Mouse (Mus musculus) midbrain, embryonic 12.5 days (tissue): ENCODE data around the gene Lgr4. TPM values are rescaled to one million over a fixed set of nuclear protein-coding genes. Genes with fewer than 3 reads are reported as not detected.

Source experiments
- ATAC-seq: fragments of 200-750 bp; cut with Nextera tagmentation; 2 replicates; pipeline ENCODE4 v1.8.0; 2017; ENCODE audit warnings: low read depth, moderate TSS enrichment, moderate library complexity; ENCODE audit not compliant: low FRiP score
- H3K27ac ChIP-seq: fragments of 300-500 bp; sonication (generic); replicated peaks from 2 replicates; pipeline ENCODE4 v1.5.1; 2016; ENCODE audit warnings: mild to moderate bottlenecking
- H3K27me3 ChIP-seq: fragments of 300-500 bp; sonication (generic); 2 replicates; pipeline ENCODE4 v1.6.1; 2016; ENCODE audit warnings: mild to moderate bottlenecking
- H3K36me3 ChIP-seq: fragments of 300-500 bp; sonication (generic); 2 replicates; pipeline ENCODE4 v1.6.1; 2016
- H3K4me1 ChIP-seq: fragments of 300-500 bp; sonication (generic); 2 replicates; pipeline ENCODE4 v1.6.1; 2016
- H3K4me2 ChIP-seq: fragments of 300-500 bp; sonication (generic); replicated peaks from 2 replicates; pipeline ENCODE4 v1.6.1; 2016; ENCODE audit warnings: mild to moderate bottlenecking, moderate library complexity
- H3K4me3 ChIP-seq: fragments of 300-500 bp; sonication (generic); 2 replicates; pipeline ENCODE4 v1.5.1; 2016; ENCODE audit warnings: mild to moderate bottlenecking
- H3K9ac ChIP-seq: fragments of 300-500 bp; sonication (generic); replicated peaks from 2 replicates; pipeline ENCODE4 v1.6.1; 2016; ENCODE audit warnings: mild to moderate bottlenecking, moderate library complexity
- H3K9me3 ChIP-seq: fragments of 300-500 bp; sonication (generic); 2 replicates; pipeline ENCODE4 v1.6.1; 2016; ENCODE audit warnings: mild to moderate bottlenecking
- WGBS: fragments of 180-500 bp; shearing (Covaris S2); methylation state at CpG from one replicate; pipeline ENCODE4 v1.1.7; 2016; 5-methylcytosine and 5-hydroxymethylcytosine counted together
- polyA plus RNA-seq: library from polyadenylated mRNA; unstranded; fragments of >200 nt; fragmentation: Nextera tagmentation; extraction: Ambion mirVana; gene quantifications from 2 replicates; pipeline ENCODE4 v1.2.1, GENCODE M21; 2016

Gene Lgr4
- polyA plus RNA-seq, 1 experiment from 2014 or later, result 16.8 TPM

DNA sequence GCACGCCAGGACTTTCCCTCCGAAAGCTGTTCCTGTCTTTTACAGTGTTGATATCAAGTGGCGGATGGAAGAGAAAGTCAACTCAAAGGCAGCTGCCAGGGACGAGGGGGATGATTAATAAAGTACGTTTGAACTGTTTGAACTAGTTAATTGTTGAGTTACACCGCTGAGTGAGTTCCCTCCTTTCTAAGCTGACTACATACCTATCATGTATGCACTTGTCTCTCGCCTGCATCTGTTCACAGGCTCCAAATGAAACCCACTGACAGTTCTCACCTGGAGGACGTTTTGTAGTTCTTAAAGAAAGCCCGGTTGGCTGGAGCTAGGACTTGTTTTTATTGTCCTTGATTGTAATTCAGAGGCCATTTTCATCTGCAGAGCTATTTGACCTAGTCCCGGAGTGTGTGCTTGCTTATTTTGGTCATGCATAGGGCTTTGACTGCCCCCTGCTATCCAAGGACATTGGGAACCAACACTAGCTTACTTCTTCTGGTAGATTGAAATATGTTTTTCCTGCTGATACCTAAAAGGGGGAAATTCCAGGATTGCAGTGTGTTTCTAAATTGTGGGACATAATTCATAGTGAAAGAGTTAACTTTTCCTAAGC lies 52.6 kb downstream of the Lgr4 start:
- H3K9ac ChIP-seq, result no peak overlapping the region
- no peaks in the 10 kb centered on the region for H3K9me3 ChIP-seq
- H3K27me3 ChIP-seq, result no peaks in the 10 kb centered on the region
- WGBS, result 78% methylated on average over 10 of the region's 10 CpGs
- ATAC-seq, result no peak
- peaks cover 4% of the 10 kb centered on the region; the same call in 1 of the 2 replicates for H3K4me1 ChIP-seq
- H3K27ac ChIP-seq, result no peak overlapping the region
- no peak overlapping the region for H3K4me3 ChIP-seq
- H3K4me2 ChIP-seq, result no peak overlapping the region
- H3K36me3 ChIP-seq, result no peaks in the 10 kb centered on the region

DNA sequence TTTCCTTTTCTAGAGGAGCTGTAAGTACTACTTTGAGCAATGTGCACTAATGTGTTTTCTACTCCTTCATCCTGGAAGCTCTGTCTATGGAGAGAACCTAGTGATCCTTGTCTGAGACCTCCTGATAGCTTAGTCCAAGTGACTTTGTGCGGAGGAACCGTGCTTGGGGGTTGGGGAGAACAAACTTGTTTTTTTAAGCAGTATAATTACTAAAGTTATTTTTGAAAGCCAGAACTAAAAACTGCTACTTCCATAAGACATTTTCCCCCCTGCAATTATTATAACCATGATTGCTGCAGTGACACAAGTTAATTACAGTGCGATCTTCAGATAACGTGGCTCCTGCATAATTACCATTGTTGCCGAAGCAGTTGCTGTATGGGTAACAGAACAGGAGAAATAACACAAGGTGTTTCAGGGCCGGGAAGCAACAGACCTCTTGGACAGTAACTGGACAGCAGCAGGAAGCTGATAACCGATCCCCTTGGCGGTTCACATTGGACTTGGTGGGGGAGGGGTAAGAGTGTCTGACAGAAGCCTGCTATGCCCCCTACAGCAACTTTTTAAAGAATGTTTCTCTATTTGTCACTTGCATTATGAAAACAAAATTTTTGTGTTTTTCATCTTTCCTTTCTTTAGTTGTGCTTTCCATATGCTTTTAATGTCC lies 53.4 kb downstream of the Lgr4 start:
- peaks cover 3% of the 10 kb centered on the region; the same call in 1 of the 2 replicates for H3K36me3 ChIP-seq
- peaks cover 4% of the 10 kb centered on the region; the same call in 1 of the 2 replicates for H3K4me1 ChIP-seq
- H3K9me3 ChIP-seq, result no peaks in the 10 kb centered on the region
- ATAC-seq, result no peak
- H3K27me3 ChIP-seq, result no peaks in the 10 kb centered on the region
- no peak overlapping the region for H3K27ac ChIP-seq
- H3K4me2 ChIP-seq, result no peak overlapping the region
- H3K4me3 ChIP-seq, result no peak overlapping the region
- no peak overlapping the region for H3K9ac ChIP-seq
- 81% methylated on average over 8 of the region's 8 CpGs for WGBS

DNA sequence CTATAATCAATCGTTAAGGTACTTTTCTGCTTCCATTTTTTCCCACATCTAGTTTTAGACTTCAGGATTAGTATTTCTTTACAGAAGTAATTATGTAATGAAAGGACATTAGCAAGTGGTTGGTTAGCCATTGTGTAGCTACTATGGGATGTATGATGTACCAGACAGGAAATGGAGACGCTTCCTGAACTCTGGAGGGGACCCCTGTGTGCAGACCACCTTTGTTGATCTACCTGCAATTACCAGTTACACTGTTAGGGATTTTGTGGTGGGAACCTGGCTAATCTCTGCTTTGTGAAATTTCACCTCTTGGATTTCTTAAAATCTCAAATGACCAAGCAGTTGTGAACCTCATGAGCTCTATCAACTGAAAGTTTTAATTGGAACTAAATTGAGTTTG lies 54.9 kb downstream of the Lgr4 start:
- Histone ChIP-seq H3K27me3 (no peaks in the 10 kb centered on the region), H3K36me3 (peaks cover 6% of the 10 kb centered on the region), H3K9me3 (no peaks in the 10 kb centered on the region), H3K4me2 (no peak overlapping the region), H3K4me3 (no peak overlapping the region), H3K4me1 (peaks cover 4% of the 10 kb centered on the region; the same call in 1 of the 2 replicates), H3K9ac (no peak overlapping the region), H3K27ac (no peak overlapping the region)
- no peak for ATAC-seq
- WGBS, result 86% methylated on average over 2 of the region's 2 CpGs

DNA sequence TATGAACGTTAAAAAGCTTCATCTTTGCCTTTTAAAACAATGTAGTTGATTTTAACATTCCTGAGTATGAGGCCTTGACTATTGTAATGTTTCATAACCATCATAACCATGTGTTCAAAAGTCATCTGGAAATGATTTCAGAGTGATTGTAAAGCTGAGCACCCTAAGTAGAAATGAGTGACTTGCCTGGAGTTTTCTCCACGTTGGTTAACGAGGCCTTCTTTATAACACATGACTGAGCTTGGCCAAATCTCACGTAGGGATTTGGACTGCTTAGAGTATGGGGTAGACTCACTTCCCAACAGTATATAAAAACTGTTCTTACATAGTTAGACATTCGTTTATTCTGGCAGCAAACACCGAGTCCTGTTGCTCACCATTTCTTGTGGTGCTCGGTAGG lies 55.5 kb downstream of the Lgr4 start:
- 81% methylated on average over 7 of the region's 7 CpGs for WGBS
- Histone ChIP-seq H3K36me3 (peaks cover 6% of the 10 kb centered on the region), H3K27ac (no peak overlapping the region), H3K4me1 (peaks cover 4% of the 10 kb centered on the region; the same call in 1 of the 2 replicates), H3K4me3 (no peak overlapping the region), H3K9ac (no peak overlapping the region), H3K9me3 (no peaks in the 10 kb centered on the region), H3K4me2 (no peak overlapping the region), H3K27me3 (no peaks in the 10 kb centered on the region)
- no peak for ATAC-seq

DNA sequence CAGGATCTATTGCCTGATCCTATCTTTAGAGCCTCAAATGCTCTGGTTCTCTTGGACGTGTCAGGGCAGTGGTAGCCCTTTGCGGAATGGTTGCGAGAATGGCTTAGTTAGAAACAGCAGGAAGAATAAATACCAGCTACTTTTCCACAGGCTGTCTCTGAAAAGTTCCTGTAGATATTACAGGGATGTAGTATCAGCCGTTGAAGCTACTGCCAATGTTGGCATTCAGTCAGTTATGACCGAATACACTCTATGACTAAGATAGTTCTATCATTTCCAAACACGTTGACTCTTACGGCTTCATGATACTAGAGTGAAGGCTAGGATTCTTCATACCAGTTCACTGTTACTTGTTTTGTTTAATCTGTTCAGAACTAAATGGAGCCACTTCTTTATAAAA lies 57.4 kb downstream of the Lgr4 start:
- Histone ChIP-seq H3K36me3 (peaks cover 6% of the 10 kb centered on the region), H3K4me1 (peaks cover 4% of the 10 kb centered on the region; the same call in 1 of the 2 replicates), H3K27me3 (no peaks in the 10 kb centered on the region), H3K9ac (no peak overlapping the region), H3K9me3 (no peaks in the 10 kb centered on the region), H3K4me3 (no peak overlapping the region), H3K4me2 (no peak overlapping the region), H3K27ac (no peak overlapping the region)
- WGBS, result 95% methylated on average over 7 of the region's 7 CpGs
- ATAC-seq, result no peak

DNA sequence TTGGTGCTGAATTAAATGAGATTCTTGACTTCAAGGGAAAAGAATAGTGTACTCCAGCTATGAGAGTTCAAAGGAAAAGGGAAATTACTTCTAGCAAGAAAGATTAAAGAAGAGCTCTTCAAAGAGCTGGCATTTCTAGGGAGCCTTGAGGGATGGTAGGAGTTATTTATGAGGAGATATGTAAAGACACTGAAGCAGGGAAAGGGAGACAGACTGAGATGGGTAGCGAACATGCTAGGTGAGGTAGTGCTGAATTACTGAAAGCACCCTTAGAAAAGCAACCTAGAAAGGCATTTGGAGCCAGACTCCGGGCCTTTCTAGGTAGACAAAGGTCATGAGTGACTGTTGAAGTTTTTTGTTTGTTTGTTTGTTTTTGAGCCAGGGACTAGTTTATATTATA lies 58.7 kb downstream of the Lgr4 start:
- WGBS, result 90% methylated on average over 2 of the region's 2 CpGs
- no peak for ATAC-seq

DNA sequence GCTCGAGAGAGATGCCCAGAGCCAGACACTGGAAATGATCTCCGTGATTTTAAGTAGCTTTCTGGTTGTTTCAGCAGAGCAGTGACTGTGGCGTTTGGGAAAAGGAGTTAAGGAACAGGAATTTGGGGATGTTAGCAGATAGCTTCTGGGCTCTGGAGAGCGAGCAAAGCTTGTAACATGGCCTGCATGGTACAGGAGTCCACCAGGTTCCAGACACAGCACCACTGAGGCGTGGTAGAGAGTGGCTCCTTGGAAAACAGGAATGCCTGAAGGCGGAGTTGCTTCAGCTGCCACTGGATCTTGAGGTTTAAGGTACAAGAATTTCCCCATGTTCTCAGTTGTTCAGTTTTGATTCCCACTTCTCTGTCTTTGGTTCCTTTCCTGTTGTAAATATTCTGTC lies 59.9 kb downstream of the Lgr4 start:
- H3K9ac ChIP-seq, result no peak overlapping the region
- no peak overlapping the region for H3K4me2 ChIP-seq
- H3K4me3 ChIP-seq, result no peak overlapping the region
- no peak for ATAC-seq
- H3K27ac ChIP-seq, result no peak overlapping the region
- H3K9me3 ChIP-seq, result no peaks in the 10 kb centered on the region
- 84% methylated on average over 6 of the region's 6 CpGs for WGBS
- peaks cover 6% of the 10 kb centered on the region for H3K36me3 ChIP-seq
- H3K27me3 ChIP-seq, result no peaks in the 10 kb centered on the region
- H3K4me1 ChIP-seq, result no peaks in the 10 kb centered on the region

More for the DNA sequence above, 58.7 kb downstream of the Lgr4 start:
- Histone ChIP-seq H3K9ac (no peak overlapping the region), H3K36me3 (peaks cover 6% of the 10 kb centered on the region), H3K27ac (no peak overlapping the region), H3K4me3 (no peak overlapping the region), H3K4me2 (no peak overlapping the region), H3K4me1 (no peaks in the 10 kb centered on the region), H3K27me3 (no peaks in the 10 kb centered on the region), H3K9me3 (no peaks in the 10 kb centered on the region)

DNA sequence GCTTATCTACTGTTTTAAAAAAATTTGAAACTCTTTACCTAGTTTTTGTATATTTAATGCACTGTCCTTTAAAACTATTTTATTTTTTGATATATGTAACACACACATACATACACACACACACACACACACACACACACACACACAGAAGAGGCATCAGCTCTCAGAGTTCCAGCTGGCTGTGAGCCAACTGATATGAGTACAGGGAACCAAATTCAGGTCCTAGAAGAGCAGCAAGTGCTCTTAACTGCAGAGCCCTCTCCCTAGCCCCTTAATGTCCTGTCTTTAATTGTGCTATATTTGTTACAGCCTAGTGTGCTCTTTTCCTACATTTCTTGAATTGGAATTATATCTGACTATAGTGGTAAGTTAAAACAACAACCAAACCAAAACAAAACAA lies 61.8 kb downstream of the Lgr4 start:
- no peak for ATAC-seq
- Histone ChIP-seq H3K9ac (no peak overlapping the region), H3K36me3 (peaks cover 6% of the 10 kb centered on the region), H3K4me2 (no peak overlapping the region), H3K4me3 (no peak overlapping the region), H3K27me3 (no peaks in the 10 kb centered on the region), H3K9me3 (no peaks in the 10 kb centered on the region), H3K4me1 (no peaks in the 10 kb centered on the region), H3K27ac (no peak overlapping the region)

DNA sequence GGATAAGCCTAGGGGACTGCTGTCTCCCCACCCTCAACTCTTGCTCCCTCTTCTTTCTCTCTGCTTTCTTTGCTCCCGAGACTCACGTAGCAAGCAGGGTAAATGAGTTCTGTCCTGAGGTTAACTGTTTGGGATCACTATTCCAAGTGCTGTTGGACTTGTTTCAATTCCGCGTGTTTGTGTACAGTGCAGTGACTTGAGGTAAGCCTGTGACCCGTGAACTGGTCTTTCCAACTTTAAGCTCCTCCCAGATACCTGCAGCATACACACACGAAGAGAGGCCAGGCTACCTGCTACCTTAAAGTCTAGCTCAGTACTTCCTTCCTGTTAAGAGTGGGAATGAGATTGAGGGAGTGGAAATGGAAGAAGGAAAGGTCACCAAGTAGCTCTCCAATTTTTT lies 66.0 kb downstream of the Lgr4 start:
- Histone ChIP-seq H3K27ac (no peak overlapping the region), H3K4me3 (no peak overlapping the region), H3K9me3 (no peaks in the 10 kb centered on the region), H3K4me2 (no peak overlapping the region), H3K9ac (no peak overlapping the region), H3K4me1 (peaks cover 9% of the 10 kb centered on the region; the same call in 1 of the 2 replicates), H3K36me3 (no peaks in the 10 kb centered on the region), H3K27me3 (no peaks in the 10 kb centered on the region)
- WGBS, result 90% methylated on average over 6 of the region's 6 CpGs
- no peak for ATAC-seq

DNA sequence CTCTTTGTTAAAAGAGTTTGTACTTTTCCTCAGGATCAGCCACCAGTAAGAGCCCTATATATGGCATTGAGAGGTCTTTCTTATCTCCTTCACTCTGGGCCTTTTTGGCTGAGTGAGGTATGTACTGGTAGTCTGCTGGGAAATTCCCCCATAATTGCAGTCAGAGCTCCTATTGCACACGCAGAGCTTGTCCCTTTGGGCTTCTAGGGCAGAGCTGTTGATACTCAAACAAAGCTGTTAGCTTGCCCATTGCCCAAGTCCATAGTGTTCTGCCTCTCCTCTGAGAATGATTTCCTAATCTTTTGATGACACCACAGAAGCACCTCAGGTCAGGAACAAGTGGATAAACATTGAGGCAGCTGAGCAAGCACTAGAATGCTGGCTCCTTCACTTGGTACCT lies 67.5 kb downstream of the Lgr4 start:
- H3K4me2 ChIP-seq, result no peak overlapping the region
- no peaks in the 10 kb centered on the region for H3K9me3 ChIP-seq
- peaks cover 24% of the 10 kb centered on the region for H3K4me1 ChIP-seq
- WGBS, result 65% methylated on average over 1 of the region's 1 CpGs
- ATAC-seq, result no peak
- no peaks in the 10 kb centered on the region for H3K27me3 ChIP-seq
- H3K4me3 ChIP-seq, result no peak overlapping the region
- H3K36me3 ChIP-seq, result no peaks in the 10 kb centered on the region
- 0 out of 2 replicates have a peak overlapping the region, but pooled peaks have one; percentile 20 for H3K27ac ChIP-seq
- no peak overlapping the region for H3K9ac ChIP-seq

DNA sequence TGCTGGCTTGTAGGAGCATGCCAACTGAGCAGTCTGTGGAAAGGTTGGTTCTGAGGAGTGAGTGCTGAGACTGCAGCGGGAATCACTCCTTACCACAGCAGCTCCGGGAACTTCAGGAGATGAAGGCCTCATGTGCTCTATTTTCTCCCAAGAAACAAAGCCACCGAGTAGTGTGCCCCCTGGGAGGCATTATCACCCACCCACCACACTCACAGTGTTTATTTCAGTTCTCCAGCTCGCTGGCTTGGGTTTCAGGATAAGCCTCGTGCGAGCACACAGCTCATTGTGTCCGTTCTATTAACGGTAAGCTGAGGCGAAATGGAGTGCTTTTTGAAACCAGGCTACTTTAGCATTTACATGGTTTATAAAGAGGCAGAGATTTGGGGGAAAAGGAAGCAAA lies 68.1 kb downstream of the Lgr4 start:
- no peak overlapping the region for H3K4me2 ChIP-seq
- no peak overlapping the region for H3K4me3 ChIP-seq
- 0 out of 2 replicates have a peak overlapping the region, but pooled peaks have one; percentile 20 for H3K27ac ChIP-seq
- H3K9ac ChIP-seq, result no peak overlapping the region
- no peaks in the 10 kb centered on the region for H3K36me3 ChIP-seq
- 45% methylated on average over 9 of the region's 9 CpGs for WGBS
- H3K9me3 ChIP-seq, result no peaks in the 10 kb centered on the region
- peaks cover 24% of the 10 kb centered on the region for H3K4me1 ChIP-seq
- no peaks in the 10 kb centered on the region for H3K27me3 ChIP-seq
- ATAC-seq, result no peak

DNA sequence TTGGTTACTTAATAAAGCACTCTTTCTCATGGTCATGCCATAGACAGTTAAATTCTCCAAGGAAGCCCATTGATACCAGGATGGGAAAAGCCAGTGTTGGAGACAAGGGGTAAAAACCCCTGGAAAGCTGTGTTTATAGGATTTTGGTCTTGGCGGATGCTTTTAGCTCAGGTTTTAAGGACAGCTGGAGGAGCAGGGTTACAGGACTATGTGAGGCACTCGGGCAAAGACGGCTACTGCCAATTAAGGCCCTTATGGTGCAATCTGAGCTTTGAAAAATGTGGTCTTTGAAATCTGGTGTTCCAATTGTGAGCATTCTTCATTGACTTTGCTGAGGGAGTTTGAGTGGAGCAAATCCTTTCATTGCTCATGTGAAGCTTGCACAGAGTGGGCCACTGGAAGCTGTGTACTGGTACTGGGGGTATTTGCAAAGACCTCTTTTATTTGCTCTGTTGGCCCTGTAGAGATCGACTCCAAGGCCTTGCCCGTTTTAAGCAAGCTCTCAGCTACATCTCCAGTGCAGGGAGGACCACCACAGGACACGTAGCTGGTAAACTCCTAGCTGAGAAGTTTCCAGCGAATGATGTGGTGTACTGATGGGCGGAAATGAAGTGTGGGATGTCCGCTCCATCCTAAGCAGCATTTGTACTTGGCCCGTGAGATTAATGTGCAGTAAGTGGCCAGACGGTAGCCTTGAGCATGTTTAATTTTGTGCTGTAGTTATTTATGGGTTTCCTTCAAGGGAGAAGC lies 68.8 kb downstream of the Lgr4 start:
- Histone ChIP-seq H3K9ac (no peak overlapping the region), H3K27me3 (no peaks in the 10 kb centered on the region), H3K9me3 (no peaks in the 10 kb centered on the region), H3K4me1 (peaks cover 25% of the 10 kb centered on the region), H3K4me2 (no peak overlapping the region), H3K27ac (no peak overlapping the region), H3K36me3 (no peaks in the 10 kb centered on the region), H3K4me3 (no peak overlapping the region)
- ATAC-seq, result no peak
- 78% methylated on average over 11 of the region's 11 CpGs for WGBS
